Mouse (Mus musculus) central nervous system, embryonic 14 days (tissue): ENCODE results near the gene Gm21970. TPM values are rescaled to one million over a fixed set of nuclear protein-coding genes. Genes with fewer than 3 reads are reported as not detected.

Experiments used
- polyA plus RNA-seq: library from polyadenylated mRNA; depleted of rRNA; stranded (reverse); fragments of >200 nt; gene quantifications from 2 replicates; pipeline ENCODE4 v1.2.3, GENCODE M21; 2012; rRNA removed

The Gm21970 gene
- polyA plus RNA-seq = not detected in 2 replicates

DNA sequence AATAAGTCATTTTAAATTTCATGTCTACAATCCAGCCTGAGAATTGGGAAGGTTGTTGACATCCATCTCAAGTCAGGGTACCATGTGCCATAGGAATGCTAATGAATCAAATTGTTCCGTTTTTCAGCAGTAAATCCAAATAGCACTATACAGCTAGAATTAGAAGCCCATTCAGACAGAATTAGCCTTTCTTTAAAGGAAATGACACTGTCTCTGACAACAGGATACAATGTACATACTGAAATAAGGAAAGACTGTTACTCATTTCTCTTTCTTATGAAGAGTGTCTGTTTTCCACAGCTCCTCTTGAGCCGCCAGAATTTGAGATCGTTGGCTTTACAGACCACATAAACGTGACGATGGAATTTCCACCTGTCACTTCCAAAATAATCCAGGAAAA, at the start of gene Gm21970:
Gene Gm21970, plus strand, starts transcription at position 301 of the 400 bp plus-strand sequence.

DNA sequence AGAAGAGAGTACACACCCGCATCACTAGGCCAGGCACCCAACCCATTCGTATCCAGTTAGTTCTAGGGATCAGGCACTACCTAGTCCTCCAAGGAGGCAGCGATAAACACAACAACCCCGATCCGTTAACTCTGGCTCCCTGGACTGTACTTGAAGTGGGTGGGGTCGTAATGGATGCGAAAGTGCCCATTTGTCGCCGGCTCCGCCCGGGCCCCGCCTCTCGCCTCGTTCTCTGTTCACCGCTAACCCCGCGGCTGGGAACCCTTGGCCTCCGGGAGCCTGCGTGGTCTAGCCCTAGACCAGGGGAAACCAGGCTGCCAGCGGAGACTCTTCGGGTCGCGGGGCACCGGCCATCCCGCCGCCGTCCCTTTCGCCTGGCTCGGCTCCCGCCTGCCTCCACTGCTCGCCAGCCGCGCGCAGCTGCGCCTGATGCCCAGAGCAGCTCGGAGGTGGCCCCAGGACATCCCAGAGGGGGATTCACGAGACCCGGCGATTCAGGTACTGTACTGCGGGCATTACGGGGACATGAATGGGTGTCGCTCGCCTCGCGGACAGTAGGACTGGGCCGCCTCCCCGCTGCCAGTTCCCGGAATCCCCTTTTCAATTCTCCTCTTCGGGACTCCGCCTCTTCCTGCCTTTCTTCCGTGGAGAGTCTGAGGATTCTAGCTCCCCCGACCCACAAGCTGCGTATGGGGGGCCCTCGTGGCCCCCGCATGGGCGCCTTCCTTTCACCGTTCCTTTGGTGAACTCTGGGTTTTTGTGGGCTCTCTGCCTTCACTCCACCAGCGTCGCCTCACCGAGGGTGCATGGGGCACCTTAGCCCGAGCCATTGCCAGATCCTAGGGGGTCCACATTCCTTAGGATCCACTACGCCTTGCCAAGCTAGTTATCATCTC, 18.7 kb upstream of the Gm21970 start, which contains the start of gene Ifnar2:
Gene Ifnar2, plus strand, starts transcription at position 207 of the 896 bp plus-strand sequence.

DNA sequence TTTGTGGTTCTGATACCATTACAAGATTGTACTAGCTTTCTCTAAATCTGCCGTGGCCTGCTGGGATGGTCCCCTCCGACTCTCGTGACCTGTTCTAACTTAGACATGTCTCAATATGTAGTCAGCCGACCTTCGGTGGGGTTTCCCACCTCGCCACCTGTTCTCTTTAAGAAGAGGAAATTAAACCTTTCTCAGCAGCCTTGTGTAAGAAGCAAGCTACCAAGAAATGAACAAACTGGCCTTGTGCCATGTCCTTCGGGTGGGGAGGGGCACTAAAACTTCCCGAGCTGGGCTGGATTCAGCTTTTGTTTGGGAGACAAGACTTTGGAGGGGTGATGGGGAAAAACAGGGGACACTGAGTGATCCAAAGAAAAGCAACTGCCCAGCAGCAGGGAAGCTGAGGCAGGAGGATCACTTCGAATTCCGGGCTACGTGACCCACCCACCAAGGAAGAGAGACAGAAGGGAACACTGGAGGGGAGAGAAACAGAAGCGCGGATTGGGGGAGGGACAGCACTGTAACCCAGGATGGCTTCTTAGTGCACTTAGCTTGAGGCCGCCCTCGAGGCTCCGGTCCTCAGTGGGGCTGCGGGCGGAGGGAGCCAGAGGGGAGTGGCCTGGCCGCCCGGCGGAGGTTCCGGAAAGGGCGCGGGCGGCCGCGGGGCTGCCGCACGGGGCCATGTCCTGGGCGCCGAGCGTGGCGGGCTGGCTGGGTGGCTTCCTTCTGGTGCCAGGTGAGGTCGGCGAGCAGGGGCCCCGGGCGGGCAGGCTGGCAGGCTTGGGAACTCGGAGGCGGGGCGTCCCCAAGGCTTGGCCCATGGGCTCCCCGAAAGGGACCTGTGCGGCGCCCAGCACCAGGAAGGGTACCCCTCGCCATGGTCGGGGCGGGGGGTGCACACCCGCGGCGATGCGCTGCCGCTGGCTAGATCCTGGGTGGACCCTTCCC, 14.4 kb downstream of the Gm21970 start, which contains the start of gene Il10rb:
Gene Il10rb, plus strand, starts transcription at position 525 of the 945 bp plus-strand sequence.

Other genes with a start within 250 kb of the Gm21970 start
- 16.5 and 18.5 TPM in 2 replicates for gene Olig2, start 166.3 kb upstream of the Gm21970 start, polyA plus RNA-seq
- gene Olig1, start 121.9 kb upstream of the Gm21970 start, polyA plus RNA-seq = 28.7 and 34.1 TPM in 2 replicates
- 26.0 and 28.7 TPM in 2 replicates for gene Ifnar2, start 18.9 kb upstream of the Gm21970 start, polyA plus RNA-seq
- 6.2 and 8.4 TPM in 2 replicates for gene Il10rb, start 14.4 kb downstream of the Gm21970 start, polyA plus RNA-seq
- gene Ifnar1, start 93.5 kb downstream of the Gm21970 start, polyA plus RNA-seq = 44.4 and 44.8 TPM in 2 replicates
- gene Ifngr2, start 155.4 kb downstream of the Gm21970 start, polyA plus RNA-seq = 26.4 and 27.1 TPM in 2 replicates
- gene Tmem50b, start 206.1 kb downstream of the Gm21970 start, polyA plus RNA-seq = 44.4 and 48.9 TPM in 2 replicates
- 3.9 and 4.2 TPM in 2 replicates for gene Dnajc28, start 227.3 kb downstream of the Gm21970 start, polyA plus RNA-seq